Mouse (Mus musculus): ENCODE measurements around the gene Aff1. TPM values are rescaled to one million over a fixed set of nuclear protein-coding genes. Genes with fewer than 3 reads are reported as not detected.

Aff1 gene
- polyA plus RNA-seq, 1 experiment from 2014 or later = 2.4 TPM

Other genes starting within 250 kb of the Aff1 start
- gene Slc10a6, start 63.0 kb upstream of the Aff1 start, polyA plus RNA-seq (2015; fragmentation: Nextera tagmentation; extraction: Ambion mirVana) = 0.30 and 0.43 TPM in 2 replicates
- gene 1700016H13Rik, start 36.4 kb upstream of the Aff1 start, polyA plus RNA-seq (2015; fragmentation: Nextera tagmentation; extraction: Ambion mirVana) = 0.13 and 0.26 TPM in 2 replicates
- 31.9 and 33.5 TPM in 2 replicates for gene Klhl8, start 218.9 kb downstream of the Aff1 start, polyA plus RNA-seq (2015; fragmentation: Nextera tagmentation; extraction: Ambion mirVana)